Mouse (Mus musculus): ENCODE measurements around the gene Tomm40. TPM values are rescaled to one million over a fixed set of nuclear protein-coding genes. Genes with fewer than 3 reads are reported as not detected.

Tomm40 gene
- 111 and 131 TPM in 2 replicates for polyA plus RNA-seq (2012; rRNA removed)

GRCm38 (mm10) chr7:19715239-19716054 is at the start of gene Tomm40:
Gene Tomm40 (minus strand): TSS chr7:19715438.
- peak; percentile 100 for DNase-seq (ENCODE audit: low read depth)
- no peak for TF ChIP-seq CTCF (IDR thresholded peaks at IDR 0.05; ENCODE audit: borderline replicate concordance, extremely low read depth, insufficient read depth, insufficient read length)
- TF ChIP-seq POLR2A (IDR thresholded peaks at IDR 0.05; ENCODE audit: borderline replicate concordance, extremely low read depth, insufficient read depth, insufficient read length, poor library complexity, severe bottlenecking) = peak; percentile 38; the same call in 1 of the 2 replicates

DNA sequence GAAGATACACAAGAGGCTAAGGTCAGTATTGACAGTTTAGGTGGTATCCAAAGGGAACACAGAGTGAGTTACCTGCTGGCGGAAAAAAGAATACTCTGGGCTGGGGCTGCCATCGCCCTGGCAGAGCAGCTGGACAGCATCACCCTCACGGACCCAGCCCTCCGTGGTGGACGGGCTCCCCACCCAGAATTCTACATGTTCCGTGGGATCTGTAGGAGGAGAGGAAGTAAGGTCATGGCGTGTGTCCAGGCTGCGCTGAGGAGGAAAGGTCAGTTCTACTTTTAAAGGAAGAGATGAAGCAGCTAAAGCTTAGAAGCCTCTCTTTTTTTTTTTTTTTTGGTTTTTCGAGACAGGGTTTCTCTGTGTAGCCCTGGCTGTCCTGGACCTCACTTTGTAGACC is 49.3 kb upstream of the Tomm40 start:
- DNase-seq (ENCODE audit: low read depth) = no peak
- no peak for TF ChIP-seq CTCF (IDR thresholded peaks at IDR 0.05; ENCODE audit: borderline replicate concordance, extremely low read depth, insufficient read depth, insufficient read length)
- no peak for TF ChIP-seq POLR2A (IDR thresholded peaks at IDR 0.05; ENCODE audit: borderline replicate concordance, extremely low read depth, insufficient read depth, insufficient read length, poor library complexity, severe bottlenecking)

GRCm38 (mm10) chr7:19763829-19764477 is 48.7 kb upstream of the Tomm40 start:
- TF ChIP-seq CTCF (IDR thresholded peaks at IDR 0.05; ENCODE audit: borderline replicate concordance, extremely low read depth, insufficient read depth, insufficient read length) = no peak
- TF ChIP-seq POLR2A (IDR thresholded peaks at IDR 0.05; ENCODE audit: borderline replicate concordance, extremely low read depth, insufficient read depth, insufficient read length, poor library complexity, severe bottlenecking) = no peak
- DNase-seq (ENCODE audit: low read depth) = no peak

DNA sequence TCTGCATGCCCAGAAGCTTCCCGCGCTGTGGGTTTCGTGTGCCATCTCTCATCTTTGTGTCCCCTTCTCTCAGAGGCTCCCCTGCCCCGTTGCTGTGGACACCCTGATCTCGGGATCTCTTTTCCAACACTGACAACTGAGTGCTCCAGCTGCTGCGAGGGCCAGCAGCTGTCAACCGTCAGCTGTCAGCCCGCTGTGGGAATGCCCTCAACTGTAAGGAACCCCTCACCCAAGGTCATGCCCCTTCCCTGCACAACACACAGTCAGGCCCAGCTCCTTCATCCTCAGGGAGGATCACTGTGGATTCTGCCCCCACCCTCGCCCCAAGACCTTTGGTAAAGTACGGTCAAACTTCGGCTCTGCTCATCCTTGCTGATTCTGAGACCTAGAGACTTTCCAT is 47.0 kb upstream of the Tomm40 start:
- no peak for DNase-seq (ENCODE audit: low read depth)
- TF ChIP-seq CTCF (IDR thresholded peaks at IDR 0.05; ENCODE audit: borderline replicate concordance, extremely low read depth, insufficient read depth, insufficient read length) (no peak), POLR2A (IDR thresholded peaks at IDR 0.05; ENCODE audit: borderline replicate concordance, extremely low read depth, insufficient read depth, insufficient read length, poor library complexity, severe bottlenecking) (no peak)

DNA sequence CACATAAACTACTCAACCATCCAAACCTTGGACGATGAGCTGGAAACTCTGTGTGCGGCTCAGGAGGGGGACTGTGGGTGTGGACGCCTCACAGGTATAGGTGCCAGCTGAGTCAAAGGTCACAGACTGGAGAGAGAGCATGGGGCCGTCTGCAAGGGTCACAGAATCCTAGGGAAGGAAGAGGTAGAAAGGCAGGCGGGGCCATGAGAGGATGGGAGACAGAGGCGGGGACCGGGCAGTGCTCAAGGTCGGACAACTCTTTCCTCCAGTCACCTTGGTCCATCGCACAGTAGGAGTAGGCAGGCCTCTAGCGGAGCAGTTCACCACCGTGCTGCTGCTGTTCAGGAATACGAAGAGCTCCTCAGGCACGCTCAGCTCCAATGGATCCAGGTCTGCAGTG is 44.8 kb upstream of the Tomm40 start:
- DNase-seq (ENCODE audit: low read depth) = no peak
- TF ChIP-seq POLR2A (IDR thresholded peaks at IDR 0.05; ENCODE audit: borderline replicate concordance, extremely low read depth, insufficient read depth, insufficient read length, poor library complexity, severe bottlenecking) = no peak
- no peak for TF ChIP-seq CTCF (IDR thresholded peaks at IDR 0.05; ENCODE audit: borderline replicate concordance, extremely low read depth, insufficient read depth, insufficient read length)

DNA sequence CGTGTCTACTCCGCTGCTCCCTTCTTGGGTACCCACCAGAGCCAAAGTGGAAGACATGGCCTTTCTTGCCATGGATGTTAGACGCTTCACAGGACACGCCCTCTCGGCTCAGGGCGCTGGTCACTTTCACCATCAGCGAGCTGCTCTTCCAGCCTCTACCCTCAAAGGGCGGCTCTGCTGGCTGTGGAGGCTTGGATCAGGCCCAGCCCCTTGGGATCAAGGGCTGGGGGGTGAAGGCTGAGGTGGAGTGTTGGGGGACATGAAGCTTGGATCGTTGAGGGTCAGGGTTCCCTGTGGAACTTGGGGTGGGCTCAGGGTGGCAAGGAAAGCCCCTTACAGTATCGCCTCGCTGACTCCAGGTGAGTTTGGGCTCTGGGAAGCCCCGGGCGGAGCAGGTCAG is 43.4 kb upstream of the Tomm40 start:
- TF ChIP-seq CTCF (IDR thresholded peaks at IDR 0.05; ENCODE audit: borderline replicate concordance, extremely low read depth, insufficient read depth, insufficient read length) (no peak), POLR2A (IDR thresholded peaks at IDR 0.05; ENCODE audit: borderline replicate concordance, extremely low read depth, insufficient read depth, insufficient read length, poor library complexity, severe bottlenecking) (no peak)
- DNase-seq (ENCODE audit: low read depth) = no peak

DNA sequence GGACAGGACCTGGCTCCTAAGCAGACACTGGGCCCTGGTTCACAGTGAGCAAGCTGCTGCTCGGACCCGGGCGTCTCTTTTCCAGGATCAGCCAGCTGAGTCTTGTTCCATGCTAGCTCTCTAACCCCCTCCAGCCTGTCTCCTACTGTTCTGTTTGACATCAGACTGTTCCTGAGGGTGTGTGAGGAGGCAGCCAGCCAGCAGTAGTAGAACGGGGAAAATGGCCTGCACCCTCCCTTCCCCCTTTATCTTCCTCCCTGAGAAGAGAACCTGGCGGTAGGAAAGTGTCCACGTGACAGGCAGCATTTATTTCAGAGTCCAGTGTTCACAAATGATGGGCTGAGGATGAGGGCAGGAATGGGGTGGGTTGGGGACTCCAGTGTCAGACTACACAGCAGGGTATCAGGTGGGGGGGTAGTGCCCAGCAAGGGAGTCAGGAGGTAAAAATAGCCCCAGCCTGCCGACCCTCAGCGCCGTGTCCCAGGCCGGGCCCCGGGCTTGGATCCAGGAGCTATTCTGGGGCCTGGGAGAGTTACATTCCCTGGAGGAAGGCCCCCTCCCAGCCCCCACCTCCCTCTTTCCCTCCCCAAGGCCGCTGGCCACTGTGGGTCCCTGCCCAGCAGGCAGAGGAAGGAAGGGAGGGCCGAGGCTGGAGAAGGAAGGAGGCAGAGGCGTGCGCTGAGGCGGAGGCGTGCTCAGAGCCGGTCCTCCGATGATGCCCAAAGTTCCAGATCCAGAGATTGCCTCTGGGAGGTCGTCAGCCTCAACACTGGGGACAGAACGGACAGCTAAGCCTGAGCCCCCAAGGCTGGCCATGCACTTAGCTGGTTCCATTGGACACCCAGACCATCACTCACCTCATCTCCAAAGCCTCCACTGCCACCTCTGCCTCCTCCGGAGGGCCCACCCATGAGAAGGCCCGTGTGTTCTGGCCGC is 40.9 kb upstream of the Tomm40 start:
- TF ChIP-seq CTCF (IDR thresholded peaks at IDR 0.05; ENCODE audit: borderline replicate concordance, extremely low read depth, insufficient read depth, insufficient read length) = no peak
- no peak for TF ChIP-seq POLR2A (IDR thresholded peaks at IDR 0.05; ENCODE audit: borderline replicate concordance, extremely low read depth, insufficient read depth, insufficient read length, poor library complexity, severe bottlenecking)
- DNase-seq (ENCODE audit: low read depth) = no peak

GRCm38 (mm10) chr7:19755008-19755407 is 39.8 kb upstream of the Tomm40 start:
- TF ChIP-seq CTCF (IDR thresholded peaks at IDR 0.05; ENCODE audit: borderline replicate concordance, extremely low read depth, insufficient read depth, insufficient read length) (no peak), POLR2A (IDR thresholded peaks at IDR 0.05; ENCODE audit: borderline replicate concordance, extremely low read depth, insufficient read depth, insufficient read length, poor library complexity, severe bottlenecking) (no peak)
- no peak for DNase-seq (ENCODE audit: low read depth)

- TF ChIP-seq POLR2A (IDR thresholded peaks at IDR 0.05; ENCODE audit: borderline replicate concordance, extremely low read depth, insufficient read depth, insufficient read length, poor library complexity, severe bottlenecking) = no peak
- no peak for TF ChIP-seq CTCF (IDR thresholded peaks at IDR 0.05; ENCODE audit: borderline replicate concordance, extremely low read depth, insufficient read depth, insufficient read length)
- no peak for DNase-seq (ENCODE audit: low read depth)
These were observed 38.8 kb upstream of the Tomm40 start for GRCm38 (mm10) chr7:19754065-19754464.

- DNase-seq (ENCODE audit: low read depth) = no peak
- no peak for TF ChIP-seq POLR2A (IDR thresholded peaks at IDR 0.05; ENCODE audit: borderline replicate concordance, extremely low read depth, insufficient read depth, insufficient read length, poor library complexity, severe bottlenecking)
- TF ChIP-seq CTCF (IDR thresholded peaks at IDR 0.05; ENCODE audit: borderline replicate concordance, extremely low read depth, insufficient read depth, insufficient read length) = no peak
These were observed 38.3 kb upstream of the Tomm40 start for GRCm38 (mm10) chr7:19753587-19753986.

DNA sequence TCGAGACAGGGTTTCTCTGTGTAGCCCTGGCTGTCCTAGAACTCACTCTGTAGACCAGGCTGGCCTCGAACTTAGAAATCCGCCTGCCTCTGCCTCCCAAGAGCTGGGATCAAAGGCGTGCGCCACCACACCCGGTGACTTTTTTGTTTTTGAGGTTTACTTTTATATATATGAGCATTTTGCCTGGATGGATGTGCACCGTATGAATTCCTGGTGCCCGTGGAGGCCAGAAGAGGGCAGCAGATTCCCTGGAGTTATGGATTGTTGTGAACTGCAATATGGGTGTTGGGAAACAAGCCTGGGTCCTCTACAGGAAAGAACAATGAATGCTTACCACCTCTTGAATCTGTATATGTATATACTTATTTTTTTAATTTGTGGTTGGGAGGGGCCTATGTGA is 37.4 kb upstream of the Tomm40 start:
- no peak for DNase-seq (ENCODE audit: low read depth)
- TF ChIP-seq POLR2A (IDR thresholded peaks at IDR 0.05; ENCODE audit: borderline replicate concordance, extremely low read depth, insufficient read depth, insufficient read length, poor library complexity, severe bottlenecking) (no peak), CTCF (IDR thresholded peaks at IDR 0.05; ENCODE audit: borderline replicate concordance, extremely low read depth, insufficient read depth, insufficient read length) (peak; percentile 34; the same call in 1 of the 2 replicates)

Data from brain, embryonic 14.5 days (tissue).